Mouse (Mus musculus) midbrain, embryonic 16.5 days (tissue): ENCODE data around the gene Amph. TPM values are rescaled to one million over a fixed set of nuclear protein-coding genes. Genes with fewer than 3 reads are reported as not detected.

Source experiments
- ATAC-seq: fragments of 200-750 bp; cut with Nextera tagmentation; 2 replicates; pipeline ENCODE4 v1.8.0; 2017; ENCODE audit warnings: moderate TSS enrichment
- H3K27ac ChIP-seq: fragments of 300-500 bp; sonication (generic); 2 replicates; pipeline ENCODE4 v1.5.1; 2014; ENCODE audit warnings: mild to moderate bottlenecking, low read length, mixed read lengths
- H3K27me3 ChIP-seq: fragments of 300-500 bp; sonication (generic); 2 replicates; pipeline ENCODE4 v1.6.1; 2014; ENCODE audit warnings: low read depth, low read length, mixed read lengths; ENCODE audit not compliant: control insufficient read depth, insufficient read depth
- H3K36me3 ChIP-seq: fragments of 300-500 bp; sonication (generic); 2 replicates; pipeline ENCODE4 v1.6.1; 2014; ENCODE audit warnings: mild to moderate bottlenecking, low read length, moderate library complexity, mixed read lengths; ENCODE audit not compliant: control insufficient read depth, insufficient read depth
- H3K4me1 ChIP-seq: fragments of 300-500 bp; sonication (generic); 2 replicates; pipeline ENCODE4 v1.6.1; 2014; ENCODE audit warnings: mild to moderate bottlenecking, low read length, mixed read lengths; ENCODE audit not compliant: control insufficient read depth, insufficient read depth
- H3K4me2 ChIP-seq: fragments of 300-500 bp; sonication (generic); 2 replicates; pipeline ENCODE4 v1.6.1; 2014; ENCODE audit warnings: mild to moderate bottlenecking, low read length, mixed read lengths
- H3K4me3 ChIP-seq: fragments of 300-500 bp; sonication (generic); 2 replicates; pipeline ENCODE4 v1.5.1; 2014; ENCODE audit warnings: low read depth, mild to moderate bottlenecking, low read length, moderate library complexity, mixed read lengths
- H3K9ac ChIP-seq: fragments of 300-500 bp; sonication (generic); 2 replicates; pipeline ENCODE4 v1.6.1; 2014; ENCODE audit warnings: low read depth, low read length, mixed read lengths
- H3K9me3 ChIP-seq: fragments of 300-500 bp; sonication (generic); replicated peaks from 2 replicates; pipeline ENCODE4 v1.6.1; 2014; ENCODE audit warnings: mild to moderate bottlenecking, low read length, mixed read lengths; ENCODE audit not compliant: control insufficient read depth, poor library complexity, severe bottlenecking
- WGBS: fragments of 180-500 bp; shearing (Covaris S2); extraction: QIAGEN DNeasy Blood & Tissue Kit; methylation state at CpG from one replicate; pipeline ENCODE4 v1.1.7; 2014; 5-methylcytosine and 5-hydroxymethylcytosine counted together
- polyA plus RNA-seq: library from polyadenylated mRNA; unstranded; fragments of >200 nt; fragmentation: Nextera tagmentation; extraction: Ambion mirVana; gene quantifications from 2 replicates; pipeline ENCODE4 v1.2.1, GENCODE M21; 2015

The Amph gene
- polyA plus RNA-seq, 1 experiment from 2014 or later, result 67.8 TPM

- no peak overlapping the region for H3K4me2 ChIP-seq
- H3K9me3 ChIP-seq, result no peaks in the 10 kb centered on the region
- ATAC-seq, result no peak
- H3K4me3 ChIP-seq, result no peak overlapping the region
- H3K9ac ChIP-seq, result no peak overlapping the region
- H3K36me3 ChIP-seq, result no peaks in the 10 kb centered on the region
- no peaks in the 10 kb centered on the region for H3K4me1 ChIP-seq
- 73% methylated on average over 3 of the region's 3 CpGs for WGBS
- H3K27ac ChIP-seq, result no peak overlapping the region
- no peaks in the 10 kb centered on the region for H3K27me3 ChIP-seq
These were observed 60.4 kb downstream of the Amph start for GRCm38 (mm10) chr13:19008440-19008839.

- Histone ChIP-seq H3K27me3 (no peaks in the 10 kb centered on the region), H3K4me3 (no peak overlapping the region), H3K9ac (no peak overlapping the region), H3K4me1 (no peaks in the 10 kb centered on the region), H3K9me3 (no peaks in the 10 kb centered on the region), H3K36me3 (no peaks in the 10 kb centered on the region), H3K4me2 (no peak overlapping the region), H3K27ac (no peak overlapping the region)
- no peak for ATAC-seq
- WGBS, result 79% methylated on average over 4 of the region's 4 CpGs
These were observed 66.9 kb downstream of the Amph start for GRCm38 (mm10) chr13:19014825-19015375.

GRCm38 (mm10) chr13:19021529-19021928 is 73.5 kb downstream of the Amph start:
- Histone ChIP-seq H3K36me3 (no peaks in the 10 kb centered on the region), H3K9ac (no peak overlapping the region), H3K4me3 (no peak overlapping the region), H3K27ac (no peak overlapping the region), H3K27me3 (no peaks in the 10 kb centered on the region), H3K9me3 (no peaks in the 10 kb centered on the region; the same call in 1 of the 2 replicates), H3K4me1 (no peaks in the 10 kb centered on the region; the same call in 1 of the 2 replicates), H3K4me2 (no peak overlapping the region)
- ATAC-seq, result 0 out of 2 replicates have a peak, but pooled peaks have one; percentile 55
- 40% methylated on average over 2 of the region's 2 CpGs for WGBS

- no peak overlapping the region for H3K4me3 ChIP-seq
- no peak overlapping the region for H3K27ac ChIP-seq
- H3K36me3 ChIP-seq, result no peaks in the 10 kb centered on the region
- 61% methylated on average over 3 of the region's 3 CpGs for WGBS
- H3K9ac ChIP-seq, result no peak overlapping the region
- no peak for ATAC-seq
- no peaks in the 10 kb centered on the region; the same call in 1 of the 2 replicates for H3K9me3 ChIP-seq
- no peak overlapping the region for H3K4me2 ChIP-seq
- no peaks in the 10 kb centered on the region; the same call in 1 of the 2 replicates for H3K4me1 ChIP-seq
- H3K27me3 ChIP-seq, result no peaks in the 10 kb centered on the region
These were observed 74.3 kb downstream of the Amph start for GRCm38 (mm10) chr13:19022310-19022709.

- Histone ChIP-seq H3K27ac (no peak overlapping the region), H3K4me3 (no peak overlapping the region), H3K9ac (no peak overlapping the region), H3K9me3 (no peaks in the 10 kb centered on the region; the same call in 1 of the 2 replicates), H3K4me2 (no peak overlapping the region), H3K36me3 (no peaks in the 10 kb centered on the region), H3K4me1 (no peaks in the 10 kb centered on the region; the same call in 1 of the 2 replicates), H3K27me3 (no peaks in the 10 kb centered on the region)
- WGBS, result 76% methylated on average over 2 of the region's 2 CpGs
- no peak for ATAC-seq
These were observed 77.2 kb downstream of the Amph start for GRCm38 (mm10) chr13:19025091-19025688.

- H3K27me3 ChIP-seq, result no peaks in the 10 kb centered on the region
- H3K4me3 ChIP-seq, result no peak overlapping the region
- no peaks in the 10 kb centered on the region for H3K9me3 ChIP-seq
- ATAC-seq, result no peak
- no peaks in the 10 kb centered on the region; the same call in 1 of the 2 replicates for H3K4me1 ChIP-seq
- no peak overlapping the region for H3K27ac ChIP-seq
- WGBS, result 92% methylated on average over 4 of the region's 4 CpGs
- no peak overlapping the region for H3K4me2 ChIP-seq
- no peaks in the 10 kb centered on the region for H3K36me3 ChIP-seq
- H3K9ac ChIP-seq, result no peak overlapping the region
These were observed 77.9 kb downstream of the Amph start for GRCm38 (mm10) chr13:19025906-19026305.

- H3K9ac ChIP-seq, result no peak overlapping the region
- ATAC-seq, result no peak
- WGBS, result 80% methylated on average over 3 of the region's 3 CpGs
These were observed 78.9 kb downstream of the Amph start for GRCm38 (mm10) chr13:19026923-19027322.

GRCm38 (mm10) chr13:19027766-19028350 is 79.9 kb downstream of the Amph start:
- Histone ChIP-seq H3K9ac (no peak overlapping the region), H3K4me1 (no peaks in the 10 kb centered on the region), H3K9me3 (no peaks in the 10 kb centered on the region), H3K36me3 (no peaks in the 10 kb centered on the region), H3K27ac (no peak overlapping the region), H3K27me3 (no peaks in the 10 kb centered on the region), H3K4me3 (no peak overlapping the region), H3K4me2 (no peak overlapping the region)
- ATAC-seq, result no peak
- 68% methylated on average over 6 of the region's 6 CpGs for WGBS

More at GRCm38 (mm10) chr13:19026923-19027322, 78.9 kb downstream of the Amph start:
- Histone ChIP-seq H3K4me3 (no peak overlapping the region), H3K4me1 (no peaks in the 10 kb centered on the region; the same call in 1 of the 2 replicates), H3K36me3 (no peaks in the 10 kb centered on the region), H3K9me3 (no peaks in the 10 kb centered on the region), H3K27ac (no peak overlapping the region), H3K4me2 (no peak overlapping the region), H3K27me3 (no peaks in the 10 kb centered on the region)
